Mouse (Mus musculus) frontal cortex, adult (tissue): Measurements from ENCODE around the gene Zfp27.

ENCODE experiments used
- ATAC-seq: cut with Nextera tagmentation; 2 replicates; pipeline ENCODE4 v1.9.2; 2017; ENCODE audit warnings: mild to moderate bottlenecking, moderate library complexity, mixed read lengths; ENCODE audit not compliant: low TSS enrichment

Zfp27 gene

DNA sequence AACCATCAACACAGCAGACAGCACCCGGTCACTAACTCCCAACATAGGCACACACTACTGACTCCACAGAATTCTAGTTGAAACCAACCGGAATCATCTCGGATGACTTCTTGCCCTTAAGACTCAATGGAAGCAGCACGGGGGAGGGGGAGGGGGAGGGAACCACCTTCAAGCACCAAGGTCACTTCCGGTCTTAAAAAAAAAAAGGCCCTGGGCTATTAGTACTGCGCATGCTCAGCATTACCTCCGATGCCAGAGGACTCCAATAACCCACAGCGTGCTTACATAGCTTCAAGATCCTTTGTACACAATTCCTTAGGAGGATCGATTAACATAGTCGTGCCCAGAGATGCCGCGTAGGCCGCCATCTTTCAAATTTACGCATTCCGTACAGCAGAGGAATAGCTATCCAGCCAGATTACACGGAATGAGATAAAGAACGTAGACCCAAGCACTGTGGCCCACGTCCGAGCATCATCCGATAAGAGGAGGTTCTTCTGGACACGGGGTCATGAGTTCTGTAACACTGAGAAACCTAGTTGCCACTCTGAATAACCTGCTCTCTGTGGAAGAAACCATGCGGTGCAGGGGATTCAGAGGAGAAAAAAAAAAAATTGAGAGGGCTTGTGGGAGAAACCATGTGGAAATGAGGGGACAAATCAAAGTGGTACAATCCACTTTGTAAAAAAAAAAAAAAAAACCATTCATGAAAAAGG is at the start of gene Zfp27:
TSS of gene Zfp27 (minus strand) at position 607 of the 716 bp plus-strand sequence.
- ATAC-seq = peak; percentile 85

DNA sequence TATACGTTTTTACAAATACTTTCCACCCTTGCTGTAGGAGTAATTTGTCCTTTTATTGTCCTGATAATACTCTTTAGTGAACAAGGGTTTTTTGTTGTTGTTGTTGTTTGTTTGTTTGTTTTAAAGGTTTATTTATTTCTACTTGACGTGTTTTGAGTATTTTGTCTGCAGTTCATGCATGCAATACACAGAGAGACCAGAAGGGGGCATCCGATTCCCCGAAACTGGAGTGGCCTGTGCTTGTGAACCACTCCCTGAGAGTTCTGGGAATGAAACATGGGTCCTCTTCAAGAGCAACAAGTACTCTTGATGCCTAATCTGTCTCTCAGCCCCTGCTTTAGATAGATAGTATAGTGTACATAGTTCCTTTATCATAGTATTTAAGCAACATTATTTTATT is 48.4 kb upstream of the Zfp27 start:
- ATAC-seq = no peak

DNA sequence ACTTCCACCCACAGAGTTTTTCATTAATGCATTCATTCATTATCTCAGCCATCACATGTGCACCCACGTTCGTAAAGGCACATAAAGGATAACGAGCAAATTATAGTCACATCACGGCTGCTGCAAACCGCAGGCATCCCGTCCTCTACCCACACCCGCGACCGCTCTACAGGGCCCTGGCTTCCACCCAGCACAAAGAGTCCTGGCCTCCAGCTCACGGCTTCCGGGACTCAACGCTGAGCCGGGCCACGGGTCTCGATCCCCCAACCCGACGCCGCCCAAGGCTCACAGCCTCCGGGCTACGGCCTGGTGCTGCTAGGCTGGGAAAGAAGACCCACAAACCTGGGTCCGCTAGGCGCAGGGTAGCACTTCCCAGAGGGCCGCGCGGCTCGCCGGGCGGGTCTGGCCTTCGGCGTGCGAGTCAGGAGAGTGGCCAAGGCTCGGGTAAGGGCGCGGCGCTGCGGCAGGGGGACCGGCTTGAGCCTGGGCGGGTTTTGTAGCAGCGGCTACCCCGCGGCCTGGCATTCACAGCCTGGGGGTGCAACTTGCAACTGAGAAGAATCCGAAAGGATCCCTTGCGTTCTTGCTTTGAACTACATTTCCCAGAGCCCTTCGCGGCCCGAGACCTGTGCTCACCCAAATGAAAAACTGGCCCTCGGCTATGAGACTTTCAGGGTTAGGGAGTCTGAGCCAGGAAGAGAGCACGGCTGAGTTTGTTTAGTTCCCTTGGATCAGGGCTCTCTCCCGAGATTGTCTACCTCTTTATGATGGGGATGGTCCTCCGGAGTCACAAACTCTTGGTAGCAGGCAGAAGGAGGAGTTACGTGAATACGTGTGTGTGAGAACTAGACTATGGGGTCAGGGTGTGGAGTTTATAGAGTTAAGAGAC is 47.4 kb upstream of the Zfp27 start, which contains the start of gene Zfp74:
TSS of gene Zfp74 (minus strand) at position 577 of the 889 bp plus-strand sequence.
- peak; percentile 86 for ATAC-seq

DNA sequence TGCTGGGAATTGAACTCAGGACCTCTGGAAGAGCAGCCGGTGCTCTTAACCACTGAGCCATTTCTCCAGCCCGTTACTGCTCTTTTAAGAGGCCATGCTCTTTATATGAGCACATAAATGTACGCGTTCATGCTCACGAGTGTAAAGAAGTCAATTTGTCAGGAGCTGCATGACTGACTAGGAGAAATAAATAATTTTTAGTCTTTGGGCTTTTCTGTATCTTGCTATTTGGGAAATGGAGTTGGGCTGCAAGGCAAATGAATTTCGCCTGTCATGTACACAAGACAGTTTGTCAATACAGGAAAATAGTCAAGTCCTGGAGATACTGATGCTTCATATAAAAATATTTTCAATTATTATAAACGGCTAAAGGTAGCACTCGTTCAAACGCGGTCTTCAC is 46.7 kb upstream of the Zfp27 start:
- ATAC-seq = no peak

DNA sequence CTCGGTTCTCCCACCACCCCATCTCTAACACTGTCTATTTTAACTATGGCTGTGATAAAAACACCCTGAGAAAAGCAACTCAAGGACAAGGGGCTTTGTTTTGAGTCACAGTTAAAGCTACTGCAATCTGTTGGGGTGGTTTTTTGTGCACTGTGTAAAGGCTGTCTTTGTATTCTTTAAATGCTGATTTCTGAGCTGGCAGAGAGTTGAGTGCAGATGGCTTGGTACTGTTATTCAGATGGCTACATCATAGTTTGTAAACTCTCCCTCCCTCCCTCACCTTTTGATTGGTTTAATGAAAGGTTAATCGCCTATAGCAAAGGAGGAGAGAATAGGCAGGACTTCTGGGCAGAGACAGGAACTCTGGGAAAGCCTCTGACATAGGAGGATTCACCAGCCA is 37.8 kb upstream of the Zfp27 start:
- ATAC-seq = no peak

DNA sequence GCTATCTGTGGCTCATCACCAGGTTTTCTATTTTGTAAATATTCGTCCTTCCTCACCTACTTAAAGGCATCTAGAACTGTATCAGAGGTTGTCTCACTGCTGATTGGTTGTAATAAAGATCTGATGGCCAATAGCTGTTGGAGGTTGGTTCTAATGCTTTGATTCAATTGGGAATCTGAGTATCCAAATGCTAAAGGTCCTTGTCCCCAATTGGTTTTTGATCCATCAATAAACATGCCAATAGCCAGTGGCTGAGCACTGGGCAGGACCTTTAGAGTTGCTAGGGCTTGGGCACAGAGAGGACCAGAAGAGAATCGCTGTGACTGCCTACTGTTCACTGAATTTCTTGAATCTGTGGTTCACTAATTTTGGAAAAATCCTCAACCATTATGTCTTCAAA is 37.3 kb upstream of the Zfp27 start:
- no peak for ATAC-seq

DNA sequence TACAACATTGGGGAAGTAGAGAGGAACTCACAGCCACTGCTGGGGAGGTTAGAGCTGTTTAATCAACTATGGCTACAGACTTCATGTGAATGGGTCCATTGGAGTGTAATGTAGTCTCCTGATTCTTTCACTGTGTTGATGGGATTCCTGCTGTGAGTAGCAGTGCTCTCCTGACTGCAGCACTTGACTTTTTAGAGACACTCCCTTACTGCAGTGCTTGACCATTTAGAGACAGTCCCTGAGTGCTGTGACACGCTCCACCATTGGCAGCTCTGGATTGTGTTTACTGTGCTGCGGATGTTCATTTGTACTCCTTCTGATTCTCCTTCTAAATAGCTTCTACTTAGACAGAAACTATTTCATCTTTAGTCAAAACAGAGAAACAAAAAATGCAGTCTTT is 36.4 kb upstream of the Zfp27 start:
- ATAC-seq = no peak

DNA sequence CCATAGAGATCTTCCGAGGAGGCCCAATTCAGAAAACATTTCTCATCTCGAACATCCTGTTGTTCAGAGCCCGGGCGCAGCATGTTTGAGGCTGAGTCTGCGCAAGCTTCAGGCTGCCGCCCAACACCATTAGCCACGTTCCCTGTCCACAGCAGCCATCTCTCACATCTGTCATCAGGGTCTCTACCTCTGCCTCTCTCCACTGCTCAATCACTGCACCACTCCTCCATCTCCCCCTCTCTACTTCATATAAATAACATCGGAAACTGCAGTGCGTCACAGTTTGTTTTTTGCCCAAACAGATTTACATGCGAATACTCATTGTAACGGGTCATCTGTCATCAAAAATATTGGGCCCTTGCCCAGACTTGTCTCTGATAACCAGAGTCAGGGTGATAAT is 34.7 kb upstream of the Zfp27 start:
- ATAC-seq = no peak

DNA sequence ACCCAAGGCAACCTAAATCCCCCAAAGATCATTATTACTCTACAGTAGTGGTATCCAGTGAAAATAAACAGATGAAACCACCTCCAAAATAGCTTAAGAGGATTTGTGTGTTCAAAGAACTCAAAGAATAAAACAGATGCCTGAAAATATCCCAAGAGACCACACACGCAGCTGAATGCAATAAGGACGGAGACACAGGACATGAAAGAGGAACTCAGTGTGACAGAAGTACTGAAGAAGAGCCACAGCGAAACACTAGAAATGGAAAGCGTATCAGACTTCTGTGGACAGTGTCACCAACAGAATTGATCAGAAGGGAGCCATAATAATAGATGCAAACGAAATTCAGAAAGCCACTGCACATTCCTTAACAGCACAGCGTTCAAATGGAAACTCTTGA is 32.5 kb upstream of the Zfp27 start:
- ATAC-seq = no peak

DNA sequence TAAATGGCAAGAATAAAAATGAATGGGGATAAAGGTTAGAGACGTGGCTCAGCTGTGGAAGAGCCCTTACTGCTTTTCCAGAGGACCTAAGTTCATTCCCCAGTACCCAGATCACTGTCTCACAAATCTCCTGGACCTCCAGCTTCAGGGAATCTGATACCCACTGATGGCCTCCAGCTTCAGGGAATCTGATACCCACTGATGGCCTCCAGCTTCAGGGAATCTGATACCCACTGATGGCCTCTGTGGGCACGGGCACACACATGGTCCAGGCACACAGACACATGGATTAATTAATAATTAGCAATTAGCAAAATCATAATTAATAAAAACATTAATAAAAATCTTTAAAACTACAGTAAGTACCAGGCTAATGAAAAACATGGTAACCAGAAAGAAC is 16.4 kb upstream of the Zfp27 start:
- ATAC-seq = no peak

DNA sequence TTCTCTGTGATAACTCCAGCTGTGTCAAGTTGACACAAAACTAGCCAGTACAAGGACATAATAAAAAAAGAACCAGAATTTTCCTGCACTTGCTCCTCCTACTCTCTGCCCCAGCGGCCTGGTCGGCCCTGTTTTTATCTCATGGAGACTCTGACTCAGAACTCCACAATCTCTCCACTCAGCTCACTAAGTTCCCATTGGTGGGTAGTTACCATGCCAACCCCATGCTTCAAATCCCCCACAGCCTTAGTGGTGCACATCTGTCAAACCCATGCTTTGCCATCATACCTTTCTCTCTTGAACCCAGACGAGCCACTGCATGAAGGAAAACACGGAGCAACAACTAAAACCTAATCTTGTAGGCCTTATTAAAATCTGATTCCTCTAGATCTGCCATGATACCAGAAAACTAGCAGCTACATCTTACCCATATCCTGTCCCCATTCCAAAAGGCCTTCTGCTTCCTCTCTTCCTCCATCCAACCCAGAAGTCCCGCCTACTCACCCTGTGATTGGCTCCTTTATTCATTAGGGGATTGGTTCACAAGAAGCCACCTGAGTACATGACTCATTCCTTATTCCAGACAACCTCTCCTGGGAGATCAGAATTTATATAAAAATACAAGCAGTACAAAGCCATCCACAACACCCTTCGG is 15.2 kb upstream of the Zfp27 start:
- ATAC-seq = no peak; the same call in 1 of the 2 replicates

DNA sequence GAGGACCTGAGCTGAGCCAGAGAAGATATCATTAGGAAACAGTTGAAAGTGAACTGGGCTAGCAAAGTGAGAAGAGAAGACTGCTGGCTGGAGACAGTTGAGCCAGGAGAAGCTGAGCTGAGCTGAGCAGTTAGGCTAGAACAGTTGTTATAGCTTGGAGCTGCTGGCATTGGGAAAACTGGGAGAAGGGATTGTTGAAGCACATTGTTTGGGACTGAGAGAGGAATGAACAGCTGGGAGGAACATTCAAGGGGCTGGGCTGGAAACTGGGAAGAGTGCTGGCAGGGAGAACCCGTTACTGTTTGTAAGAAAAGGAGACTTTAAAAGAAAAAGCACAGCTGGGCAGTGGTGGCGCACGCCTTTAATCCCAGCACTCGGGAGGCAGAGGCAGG is 11.7 kb upstream of the Zfp27 start:
- no peak for ATAC-seq

DNA sequence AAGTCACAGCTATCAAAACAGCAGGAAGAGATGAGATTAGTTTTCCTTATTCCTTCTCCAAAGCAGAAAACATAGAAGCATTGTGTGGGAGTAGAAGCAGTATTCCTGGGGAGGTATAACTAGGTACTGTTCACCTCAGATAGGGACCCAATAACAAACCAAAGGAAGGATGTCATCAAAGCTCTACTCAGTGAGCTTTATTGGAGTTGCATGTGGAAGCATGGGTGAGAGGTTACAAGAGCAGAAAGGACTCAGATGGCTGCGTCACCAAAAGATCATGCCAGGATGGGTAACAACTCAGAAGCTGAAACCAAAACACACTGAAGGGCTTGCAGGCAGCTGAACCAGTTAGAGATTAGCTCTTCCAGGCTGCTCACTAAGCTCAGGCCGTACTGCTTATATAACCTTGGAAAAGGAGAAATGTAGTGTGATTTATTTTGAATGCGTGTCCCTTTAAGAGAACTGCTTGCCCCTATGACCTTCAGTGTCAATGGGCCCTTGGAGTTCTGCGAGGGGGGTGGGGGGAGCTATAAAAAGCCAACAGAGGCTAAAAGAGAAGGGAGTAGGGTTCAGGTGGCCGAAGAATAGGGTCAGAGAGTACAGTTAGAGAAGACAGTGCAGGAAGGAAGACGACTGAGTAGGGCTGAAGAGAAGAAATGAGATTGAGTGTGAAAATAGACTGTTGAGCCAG is 11.1 kb upstream of the Zfp27 start:
- ATAC-seq = no peak

DNA sequence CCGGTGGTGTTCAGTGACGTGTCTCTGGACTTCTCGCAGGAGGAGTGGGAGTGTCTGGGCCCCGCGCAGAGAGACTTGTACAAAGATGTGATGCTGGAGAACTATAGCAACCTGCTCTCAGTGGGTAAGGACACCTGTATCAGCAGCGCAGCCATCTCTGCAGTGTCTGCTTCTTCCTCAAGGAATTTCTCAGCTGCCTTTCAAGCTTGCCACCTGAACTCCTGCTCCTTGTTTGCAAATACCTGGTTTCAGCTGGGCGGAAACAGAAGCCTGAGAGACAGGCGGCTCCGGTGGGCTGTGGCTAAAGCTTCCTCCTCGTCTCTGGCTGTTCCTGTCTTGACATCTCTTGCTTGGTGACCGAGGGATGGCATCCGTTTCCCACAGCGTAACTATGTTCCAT is 5.8 kb upstream of the Zfp27 start:
- no peak for ATAC-seq

DNA sequence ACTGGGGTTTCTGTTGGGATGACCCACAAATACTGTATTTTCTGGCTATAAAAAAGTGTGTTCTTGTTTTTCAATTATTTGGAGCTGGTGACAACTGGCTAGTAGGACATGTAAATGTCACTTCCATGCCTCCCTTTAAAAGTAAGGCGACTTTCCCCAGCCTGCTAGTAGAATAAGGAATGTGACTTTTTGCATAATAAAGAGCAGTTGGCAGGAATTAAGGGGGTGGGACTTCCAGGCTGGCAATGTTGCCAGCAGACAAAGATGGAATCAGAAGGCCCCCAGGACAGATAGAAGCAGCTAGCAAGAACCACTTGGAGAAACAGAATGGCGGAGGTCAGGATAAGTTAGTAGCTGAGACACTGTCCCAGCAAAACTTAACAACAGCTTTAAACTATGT is 3.9 kb upstream of the Zfp27 start:
- ATAC-seq = no peak

DNA sequence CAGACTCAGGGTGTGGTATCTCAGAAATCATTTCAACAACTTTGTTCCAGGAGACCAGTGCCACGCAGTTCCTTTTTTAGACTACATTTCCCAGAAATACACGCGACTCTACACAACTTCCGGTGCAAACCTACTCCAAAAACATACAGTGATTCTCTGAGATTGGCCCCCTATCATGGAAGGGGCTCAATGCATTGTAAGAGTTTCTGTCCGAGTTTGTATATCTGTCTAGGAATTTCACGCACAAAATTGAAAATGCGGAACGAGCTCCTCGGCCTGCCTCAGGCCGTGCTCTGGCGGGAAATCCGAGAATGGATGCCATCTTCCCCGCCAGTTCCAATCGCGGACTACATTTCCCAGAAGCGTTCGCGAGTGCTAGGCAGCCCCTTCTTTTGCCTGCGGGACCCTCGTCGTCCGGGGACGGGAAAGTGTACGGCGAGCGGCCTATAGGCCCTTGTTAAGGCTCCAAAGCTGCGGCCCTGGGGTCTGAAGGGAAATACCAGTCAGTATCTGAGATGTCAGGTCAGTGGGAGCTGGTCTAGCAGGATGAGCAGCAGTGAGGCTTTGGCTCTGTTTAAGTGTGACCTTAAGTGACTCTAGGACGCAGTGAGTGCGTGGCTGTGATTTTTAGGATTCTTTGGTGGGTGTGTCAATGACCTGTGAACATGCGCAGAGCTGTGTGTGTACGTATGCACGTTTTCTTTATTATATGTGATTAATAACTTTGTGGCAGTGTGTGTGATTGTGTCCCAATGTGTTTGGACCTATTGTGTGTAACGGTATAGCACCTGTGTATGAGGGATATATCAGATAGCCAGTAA is 2.0 kb upstream of the Zfp27 start, which contains the start of gene Zfp383:
TSS of gene Zfp383 (plus strand) at position 94 of the 821 bp plus-strand sequence.
- peak; percentile 73 for ATAC-seq

DNA sequence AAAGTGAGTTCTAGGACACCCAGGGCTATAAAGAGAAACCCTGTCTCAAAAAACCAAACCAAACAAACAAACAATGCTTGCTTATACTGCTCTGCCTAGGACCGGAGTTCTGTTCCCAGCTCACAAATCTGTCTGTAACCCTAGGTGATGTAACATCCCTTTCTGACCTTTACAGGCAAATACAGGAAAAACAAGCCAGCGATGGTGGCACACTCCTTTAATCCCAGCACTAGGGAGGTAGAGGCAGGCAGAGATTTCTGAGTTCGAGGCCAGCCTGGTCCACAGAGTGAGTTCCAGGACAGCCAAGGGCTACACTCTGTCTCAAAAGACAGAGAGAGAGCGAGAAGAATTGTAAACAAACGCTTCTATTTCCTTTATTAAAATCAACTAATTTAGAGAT is 834 bp upstream of the Zfp27 start:
- no peak for ATAC-seq

DNA sequence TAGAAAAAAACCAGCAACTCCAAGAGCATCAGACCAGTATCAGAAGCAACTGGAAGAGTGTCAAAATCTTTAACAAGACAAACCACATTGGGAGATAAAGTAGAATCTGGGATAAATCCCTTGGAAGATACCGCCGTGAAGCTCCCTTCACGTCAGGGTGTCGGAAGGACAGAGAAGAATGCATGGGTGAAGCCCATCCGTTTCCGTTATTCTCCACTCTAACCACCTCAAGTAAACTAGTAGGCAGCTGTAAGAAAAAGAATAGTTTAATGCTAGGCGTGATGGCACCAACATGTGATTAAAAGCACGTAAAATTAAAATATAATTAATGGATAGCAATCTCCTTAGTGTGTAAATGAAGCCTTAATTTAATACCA is 298 bp upstream of the Zfp27 start:
- ATAC-seq = no peak; the same call in 1 of the 2 replicates

DNA sequence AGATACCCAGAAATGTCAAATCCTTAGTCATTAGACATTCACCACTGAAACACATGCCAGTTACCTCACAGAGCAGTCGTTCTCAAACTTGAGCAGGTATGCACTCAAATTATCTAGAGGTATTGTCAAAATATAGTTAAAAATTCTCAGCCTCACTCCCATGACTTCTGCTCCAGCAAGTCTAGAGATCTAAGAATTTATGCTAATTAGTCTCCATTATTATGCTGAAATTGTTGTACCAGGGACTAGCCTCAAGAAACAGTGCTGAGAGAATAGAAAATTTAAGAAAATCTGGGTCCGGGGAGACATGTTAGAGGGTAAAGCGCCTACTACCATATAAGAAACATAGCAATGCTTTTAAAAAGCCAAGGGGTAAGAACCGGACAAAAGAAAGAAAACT is 2.3 kb downstream of the Zfp27 start:
- ATAC-seq = no peak

DNA sequence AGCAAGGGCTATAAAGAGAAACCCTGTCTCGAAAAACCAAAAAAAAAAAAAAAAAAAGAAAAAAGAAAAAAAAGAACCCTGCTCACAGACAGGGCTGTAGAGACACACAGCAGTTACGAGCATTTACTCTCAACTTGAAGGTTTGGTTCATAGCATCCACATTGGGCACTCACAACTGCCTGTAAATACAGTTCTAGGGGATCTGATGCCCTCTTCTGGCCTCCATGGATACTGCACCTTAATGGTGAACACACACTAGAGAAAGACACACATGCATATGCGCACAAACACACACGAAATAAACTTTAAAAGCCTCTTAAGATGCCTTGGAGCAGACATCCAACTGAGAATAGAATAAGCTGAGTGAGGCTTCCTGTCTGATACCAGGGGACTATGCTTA is 8.0 kb downstream of the Zfp27 start:
- no peak for ATAC-seq

DNA sequence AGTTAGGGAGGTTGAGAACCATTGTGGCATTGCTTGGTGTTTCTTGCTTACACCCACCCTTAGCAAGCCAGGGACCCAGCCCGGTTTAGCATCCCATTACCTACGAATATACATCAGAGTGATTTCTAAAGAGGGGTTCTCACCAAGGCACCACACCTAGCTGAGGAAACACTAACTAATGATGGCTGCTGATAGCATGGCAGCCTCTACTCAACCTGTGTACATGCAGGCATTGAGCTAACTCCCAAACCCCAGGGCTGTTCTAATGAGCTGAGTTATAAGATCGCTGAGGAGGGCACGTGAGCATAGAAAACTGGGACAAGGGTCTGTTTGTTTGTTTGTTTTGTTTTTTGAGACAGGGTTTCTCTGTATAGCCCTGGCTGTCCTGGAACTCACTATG is 13.6 kb downstream of the Zfp27 start:
- no peak for ATAC-seq
